Comparison of ENCODE assay signal across 9 mouse cellular contexts in the genomic region with DNA sequence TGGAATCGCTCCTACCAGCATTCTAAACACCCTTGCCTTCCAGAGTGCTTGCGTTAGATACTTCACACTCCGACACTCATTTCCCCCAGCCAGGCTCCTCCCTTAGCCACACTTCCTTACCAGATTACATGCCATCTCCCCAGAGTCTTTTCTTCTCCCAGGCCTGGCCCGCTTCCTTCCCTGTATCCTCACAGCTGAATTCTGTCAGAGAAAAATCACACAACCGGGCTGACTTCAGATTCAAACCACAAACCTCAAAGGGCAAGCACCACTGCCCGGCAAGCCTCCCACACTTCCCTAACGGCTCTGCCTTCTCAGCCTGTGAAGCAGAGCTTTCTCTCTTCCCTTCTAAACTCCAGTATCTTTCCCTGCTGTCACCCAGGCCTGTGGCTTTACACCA. TPM values are rescaled to one million over a fixed set of nuclear protein-coding genes. Genes with fewer than 3 reads are reported as not detected.
A peak's percentile ranks its signal among the peaks of the same experiment; 100 is the strongest.
DNase-seq lines count a peak whose midpoint lies in the region; ATAC-seq lines count a peak whose summit lies in the region.
"Had no signal": no experiment of that assay in that cellular context is flagged by ENCODE, and none has a peak within 500 bp of the region (broad histone marks: within the 10 kb centered on the region; RNA-seq: fewer than 3 reads in every experiment).

No protein-coding gene starts in this region.

- 31% methylated on average over 7 of the region's 7 CpGs for WGBS in intestine, embryonic 14.5 days
- 32% methylated on average over 7 of the region's 7 CpGs for WGBS in intestine, embryonic 15.5 days
- WGBS in forebrain, embryonic 14.5 days: 79% methylated on average over 7 of the region's 7 CpGs

- peak overlapping the region; percentile 34; the same call in 1 of the 2 replicates for H3K27ac ChIP-seq in intestine, embryonic 14.5 days (ENCODE audit: low read depth)
- H3K27ac ChIP-seq in intestine, embryonic 15.5 days: no peak overlapping the region; the same call in 1 of the 2 replicates
- H3K27ac ChIP-seq in forebrain, embryonic 14.5 days (ENCODE audit: low read depth, low read length): no peak overlapping the region

- peaks cover 21% of the 10 kb centered on the region for H3K4me1 ChIP-seq in intestine, embryonic 14.5 days (replicated peaks; ENCODE audit: control insufficient read depth, insufficient read depth, low read length)
- H3K4me1 ChIP-seq in intestine, embryonic 15.5 days (replicated peaks): peaks cover 12% of the 10 kb centered on the region
- peaks cover 8% of the 10 kb centered on the region for H3K4me1 ChIP-seq in forebrain, embryonic 14.5 days (ENCODE audit: control insufficient read depth, insufficient read depth, low read length)

- H3K9ac ChIP-seq in intestine, embryonic 14.5 days (ENCODE audit: low read length): no peak overlapping the region
- H3K9ac ChIP-seq in intestine, embryonic 15.5 days: no peak overlapping the region
- no peak overlapping the region for H3K9ac ChIP-seq in forebrain, embryonic 14.5 days (ENCODE audit: low read length)

- no peak overlapping the region for H3K4me3 ChIP-seq in intestine, embryonic 14.5 days (ENCODE audit: low read depth, low read length)
- H3K4me3 ChIP-seq in intestine, embryonic 15.5 days (replicated peaks): no peak overlapping the region
- H3K4me3 ChIP-seq in forebrain, embryonic 14.5 days (ENCODE audit: low read depth, low read length): no peak overlapping the region

- 0 out of 2 replicates have a peak, but pooled peaks cover 7% of the 10 kb centered on the region for H3K36me3 ChIP-seq in intestine, embryonic 14.5 days (ENCODE audit: control insufficient read depth, insufficient read depth, low read length)
- 0 out of 2 replicates have a peak, but pooled peaks cover 3% of the 10 kb centered on the region for H3K36me3 ChIP-seq in intestine, embryonic 15.5 days
- peaks cover 5% of the 10 kb centered on the region; the same call in 1 of the 2 replicates for H3K36me3 ChIP-seq in forebrain, embryonic 14.5 days (ENCODE audit: control insufficient read depth, insufficient read depth, low read length)

- no peak for DNase-seq in intestine, embryonic 14.5 days (ENCODE audit: low spot score)
- DNase-seq in gastrocnemius, adult 18-20 months (ENCODE audit: low spot score): peak; percentile 16
- peak; percentile 54 for DNase-seq in kidney, adult 11 months
- DNase-seq in right cerebral cortex, adult 18-20 months: no peak
- DNase-seq in forebrain, embryonic 14.5 days (ENCODE audit: low spot score): no peak
- DNase-seq in cerebellum, adult 9-11 months: no peak

- H3K27me3 ChIP-seq in intestine, embryonic 14.5 days (replicated peaks; ENCODE audit: control insufficient read depth, insufficient read depth, low read length): no peaks in the 10 kb centered on the region
- H3K27me3 ChIP-seq in intestine, embryonic 15.5 days (replicated peaks): no peaks in the 10 kb centered on the region
- no peaks in the 10 kb centered on the region for H3K27me3 ChIP-seq in forebrain, embryonic 14.5 days (replicated peaks; ENCODE audit: control insufficient read depth, insufficient read depth, low read length)

- H3K4me2 ChIP-seq in intestine, embryonic 14.5 days (ENCODE audit: low read length): no peak overlapping the region
- H3K4me2 ChIP-seq in intestine, embryonic 15.5 days (replicated peaks): no peak overlapping the region
- no peak overlapping the region for H3K4me2 ChIP-seq in forebrain, embryonic 14.5 days (ENCODE audit: low read length)

- H3K9me3 ChIP-seq in intestine, embryonic 14.5 days (ENCODE audit: control insufficient read depth, low read length): no peaks in the 10 kb centered on the region
- H3K9me3 ChIP-seq in intestine, embryonic 15.5 days: no peaks in the 10 kb centered on the region; the same call in 1 of the 2 replicates
- no peaks in the 10 kb centered on the region for H3K9me3 ChIP-seq in forebrain, embryonic 14.5 days (replicated peaks; ENCODE audit: control insufficient read depth, low read length)

- no peak for ATAC-seq in intestine, embryonic 14.5 days (replicated peaks; ENCODE audit: low FRiP score, low TSS enrichment, low read depth)
- no peak for ATAC-seq in intestine, embryonic 15.5 days
- ATAC-seq in megakaryocyte, adult 5-6 weeks (ENCODE audit: poor library complexity, severe bottlenecking): peak; percentile 72
- no peak for ATAC-seq in forebrain, embryonic 14.5 days

RNA-seq across cellular contexts. Expression of a gene that starts 4.7 kb away (rescaled TPM):
- 37.9 and 40.2 TPM in 2 replicates for polyA plus RNA-seq in intestine, embryonic 14.5 days (2014; fragmentation: Nextera tagmentation; extraction: Ambion mirVana)
- 35.6 and 38.2 TPM in 2 replicates for polyA plus RNA-seq in intestine, embryonic 15.5 days (2015; fragmentation: Nextera tagmentation; extraction: Ambion mirVana)
- 10 to 100 TPM; 11.6 to 16.2 TPM for total RNA-seq in gastrocnemius, adult 18-20 months (2021)
- total RNA-seq in megakaryocyte, adult 5-6 weeks (2015): 3.7 and 5.5 TPM in 2 replicates
- 6.0 and 27.4 TPM in 2 replicates for total RNA-seq in megakaryocyte, adult 5-6 weeks (2017)
- polyA plus RNA-seq in forebrain, embryonic 14.5 days (2014; fragmentation: Nextera tagmentation; extraction: Ambion mirVana): 60.0 and 60.2 TPM in 2 replicates

RNA-seq across cellular contexts. Expression of a gene that starts 8.2 kb away (rescaled TPM):
- polyA plus RNA-seq in intestine, embryonic 14.5 days (2014; fragmentation: Nextera tagmentation; extraction: Ambion mirVana): 4.0 and 5.9 TPM in 2 replicates
- 6.1 and 8.1 TPM in 2 replicates for polyA plus RNA-seq in intestine, embryonic 15.5 days (2015; fragmentation: Nextera tagmentation; extraction: Ambion mirVana)
- total RNA-seq in gastrocnemius, adult 18-20 months (2021): not detected
- total RNA-seq in megakaryocyte, adult 5-6 weeks (2015): 4.2 and 4.6 TPM in 2 replicates
- 7.0 and 7.6 TPM in 2 replicates for total RNA-seq in megakaryocyte, adult 5-6 weeks (2017)
- polyA plus RNA-seq in forebrain, embryonic 14.5 days (2014; fragmentation: Nextera tagmentation; extraction: Ambion mirVana): 0.22 and 0.32 TPM in 2 replicates
- total RNA-seq: left cerebral cortex, postnatal 14 days had no signal

RNA-seq across cellular contexts. Expression of a gene that starts 47.5 kb away (rescaled TPM):
- polyA plus RNA-seq in intestine, embryonic 14.5 days (2014; fragmentation: Nextera tagmentation; extraction: Ambion mirVana): 55.0 and 57.7 TPM in 2 replicates
- polyA plus RNA-seq in intestine, embryonic 15.5 days (2015; fragmentation: Nextera tagmentation; extraction: Ambion mirVana): 59.3 and 64.8 TPM in 2 replicates
- 10 to 100 TPM; 14.0 to 16.4 TPM for total RNA-seq in gastrocnemius, adult 18-20 months (2021)
- total RNA-seq in megakaryocyte, adult 5-6 weeks (2015): 108 and 111 TPM in 2 replicates
- 75.5 and 82.8 TPM in 2 replicates for total RNA-seq in megakaryocyte, adult 5-6 weeks (2017)
- polyA plus RNA-seq in forebrain, embryonic 14.5 days (2014; fragmentation: Nextera tagmentation; extraction: Ambion mirVana): 230 and 234 TPM in 2 replicates

Comparison
In these comparisons a context has a peak if more than half of its experiments do, and no peak if none do; other contexts are left out.
1. DNase-seq: peak in gastrocnemius, adult 18-20 months (single experiment) and kidney, adult 11 months (single experiment); none in intestine, embryonic 14.5 days (single experiment), right cerebral cortex, adult 18-20 months (single experiment), forebrain, embryonic 14.5 days (single experiment) and cerebellum, adult 9-11 months (single experiment).